Mouse (Mus musculus) liver (tissue): ENCODE measurements around the gene Usp33.
A peak's percentile ranks its signal among the peaks of the same experiment; 100 is the strongest.
"Not testable (repeated sequence)": the region's sequence is repeated elsewhere in the genome, so short reads cannot be mapped to it uniquely, and the experiment has no call there.

ENCODE experiments used
- DNase-seq: peaks from one replicate; pipeline ENCODE4 v3.0.0-alpha.2; 2020; ENCODE audit warnings: mixed read lengths

Usp33 gene

GRCm38 (mm10) chr3:152345732-152346632, at the start of gene Usp33:
TSS of gene Usp33 (plus strand) at chr3:152346478.
- DNase-seq = peak; percentile 95

GRCm38 (mm10) chr3:152300376-152301337, 45.6 kb upstream of the Usp33 start:
- no peak for DNase-seq

- DNase-seq = no peak
Measured at GRCm38 (mm10) chr3:152302991-152303390, 43.3 kb upstream of the Usp33 start.

GRCm38 (mm10) chr3:152304093-152304815, 42.0 kb upstream of the Usp33 start:
- DNase-seq = no peak

GRCm38 (mm10) chr3:152305080-152305479, 41.2 kb upstream of the Usp33 start:
- no peak for DNase-seq

GRCm38 (mm10) chr3:152305971-152306370, 40.3 kb upstream of the Usp33 start:
- DNase-seq = no peak

GRCm38 (mm10) chr3:152308485-152309249, 37.6 kb upstream of the Usp33 start:
- DNase-seq = peak; percentile 36

GRCm38 (mm10) chr3:152309250-152309645, 37.0 kb upstream of the Usp33 start:
- DNase-seq = no peak

GRCm38 (mm10) chr3:152314666-152315065, 31.6 kb upstream of the Usp33 start:
- DNase-seq = not testable (repeated sequence)

GRCm38 (mm10) chr3:152315613-152316012, 30.7 kb upstream of the Usp33 start:
- peak; percentile 85 for DNase-seq

GRCm38 (mm10) chr3:152316447-152317173, 29.7 kb upstream of the Usp33 start:
- DNase-seq = not testable (repeated sequence)

GRCm38 (mm10) chr3:152320972-152321645, 25.2 kb upstream of the Usp33 start:
- no peak for DNase-seq

- DNase-seq = no peak
Measured at GRCm38 (mm10) chr3:152321765-152322547, 24.3 kb upstream of the Usp33 start.

GRCm38 (mm10) chr3:152332104-152332503, 14.2 kb upstream of the Usp33 start:
- no peak for DNase-seq

- DNase-seq = no peak
Measured at GRCm38 (mm10) chr3:152332545-152333300, 13.6 kb upstream of the Usp33 start.

GRCm38 (mm10) chr3:152333641-152334040, 12.6 kb upstream of the Usp33 start:
- no peak for DNase-seq

- no peak for DNase-seq
Measured at GRCm38 (mm10) chr3:152336085-152336484, 10.2 kb upstream of the Usp33 start.

- DNase-seq = peak; percentile 76
Measured at GRCm38 (mm10) chr3:152339862-152340557, 6.3 kb upstream of the Usp33 start, which contains the start of gene Miga1. TSS of gene Miga1 (minus strand) at chr3:152340407.
